ENCODE assay signal across 8 mouse cellular contexts in genomic region chr10:127661915-127662663, GRCm38 (mm10). TPM values are rescaled to one million over a fixed set of nuclear protein-coding genes. Genes with fewer than 3 reads are reported as not detected.
A peak's percentile ranks its signal among the peaks of the same experiment; 100 is the strongest.
DNase-seq lines count a peak whose midpoint lies in the region; ATAC-seq and TF ChIP-seq lines count a peak whose summit lies in the region.

No protein-coding gene starts in this region.

- no peak for TF ChIP-seq CTCF in left cerebral cortex, adult 2 months (IDR thresholded peaks at IDR 0.05)
- no peak for TF ChIP-seq CTCF in forebrain, postnatal 0 days (IDR thresholded peaks at IDR 0.05; ENCODE audit: low read depth)

- peak; percentile 54 to 62 for DNase-seq in left cerebral cortex, adult 2 months (ENCODE audit: extremely low spot score in 1 of 2, low spot score in 2 of 2)
- no peak for DNase-seq in left cerebral cortex, adult 11 months (ENCODE audit: low spot score)
- peak; percentile 48 for DNase-seq in c-Kit-positive CD71-positive TER-119-positive erythroid progenitor cells, embryonic 14.5 days (ENCODE audit: low spot score)
- DNase-seq in forebrain, postnatal 0 days, result peak; percentile 53

- H3K4me2 ChIP-seq in forebrain, postnatal 0 days (ENCODE audit: low read depth), result peak overlapping the region; percentile 41
- peak overlapping the region; percentile 41 for H3K4me2 ChIP-seq in hindbrain, embryonic 15.5 days
- peak overlapping the region; percentile 72 for H3K4me2 ChIP-seq in limb, embryonic 15.5 days
- H3K4me2 ChIP-seq in midbrain, embryonic 15.5 days, result peak overlapping the region; percentile 24
- H3K4me2 ChIP-seq in stomach, embryonic 15.5 days, result peak overlapping the region; percentile 49

- 16% methylated on average over 16 of the region's 16 CpGs for WGBS in forebrain, postnatal 0 days
- WGBS in hindbrain, embryonic 15.5 days, result 3% methylated on average over 16 of the region's 16 CpGs
- WGBS in limb, embryonic 15.5 days, result 9% methylated on average over 16 of the region's 16 CpGs
- WGBS in midbrain, embryonic 15.5 days, result 9% methylated on average over 16 of the region's 16 CpGs
- WGBS in stomach, embryonic 15.5 days, result 3% methylated on average over 16 of the region's 16 CpGs

- H3K36me3 ChIP-seq in forebrain, postnatal 0 days (ENCODE audit: insufficient read depth), result 0 out of 2 replicates have a peak, but pooled peaks cover 4% of the 10 kb centered on the region
- no peaks in the 10 kb centered on the region for H3K36me3 ChIP-seq in hindbrain, embryonic 15.5 days
- H3K36me3 ChIP-seq in limb, embryonic 15.5 days, result peaks cover 45% of the 10 kb centered on the region
- H3K36me3 ChIP-seq in midbrain, embryonic 15.5 days (replicated peaks), result no peaks in the 10 kb centered on the region
- peaks cover 14% of the 10 kb centered on the region; the same call in 1 of the 2 replicates for H3K36me3 ChIP-seq in stomach, embryonic 15.5 days

- peak; percentile 45; the same call in 1 of the 2 replicates for ATAC-seq in forebrain, postnatal 0 days
- 0 out of 2 replicates have a peak, but pooled peaks have one; percentile 14 for ATAC-seq in hindbrain, embryonic 15.5 days (ENCODE audit: low FRiP score, low read depth)
- peak; percentile 20 for ATAC-seq in limb, embryonic 15.5 days (ENCODE audit: insufficient number of reproducible peaks, low FRiP score, low TSS enrichment, low read depth)
- ATAC-seq in midbrain, embryonic 15.5 days (replicated peaks), result no peak
- peak; percentile 33 for ATAC-seq in stomach, embryonic 15.5 days (ENCODE audit: insufficient read depth, low FRiP score, low read depth)

- peak overlapping the region; percentile 35; the same call in 1 of the 2 replicates for H3K9ac ChIP-seq in forebrain, postnatal 0 days
- H3K9ac ChIP-seq in hindbrain, embryonic 15.5 days, result no peak overlapping the region
- H3K9ac ChIP-seq in limb, embryonic 15.5 days, result 0 out of 2 replicates have a peak overlapping the region, but pooled peaks have one; percentile 5
- H3K9ac ChIP-seq in midbrain, embryonic 15.5 days, result 0 out of 2 replicates have a peak overlapping the region, but pooled peaks have one; percentile 14
- H3K9ac ChIP-seq in stomach, embryonic 15.5 days, result no peak overlapping the region

- H3K4me1 ChIP-seq in forebrain, postnatal 0 days (ENCODE audit: insufficient read depth), result peaks cover 3% of the 10 kb centered on the region; the same call in 1 of the 2 replicates
- H3K4me1 ChIP-seq in hindbrain, embryonic 15.5 days (replicated peaks), result peaks cover 37% of the 10 kb centered on the region
- peaks cover 60% of the 10 kb centered on the region for H3K4me1 ChIP-seq in limb, embryonic 15.5 days
- peaks cover 30% of the 10 kb centered on the region for H3K4me1 ChIP-seq in midbrain, embryonic 15.5 days
- H3K4me1 ChIP-seq in stomach, embryonic 15.5 days, result peaks cover 49% of the 10 kb centered on the region

- intact Hi-C loops in left cerebral cortex, adult 2 months (cut with DNase I), result no loop called here

- H3K4me3 ChIP-seq in left cerebral cortex, adult 2 months, result peak overlapping the region; percentile 30
- H3K4me3 ChIP-seq in forebrain, postnatal 0 days (ENCODE audit: low read depth, low read length), result no peak overlapping the region
- H3K4me3 ChIP-seq in hindbrain, embryonic 15.5 days, result peak overlapping the region; percentile 14; the same call in 1 of the 2 replicates
- H3K4me3 ChIP-seq in limb, embryonic 15.5 days, result peak overlapping the region; percentile 74
- H3K4me3 ChIP-seq in midbrain, embryonic 15.5 days, result peak overlapping the region; percentile 0; the same call in 1 of the 2 replicates
- H3K4me3 ChIP-seq in stomach, embryonic 15.5 days (replicated peaks), result peak overlapping the region; percentile 23

- no peaks in the 10 kb centered on the region for H3K9me3 ChIP-seq in forebrain, postnatal 0 days (ENCODE audit: low read length)
- H3K9me3 ChIP-seq in hindbrain, embryonic 15.5 days, result no peaks in the 10 kb centered on the region
- no peaks in the 10 kb centered on the region for H3K9me3 ChIP-seq in limb, embryonic 15.5 days
- no peaks in the 10 kb centered on the region for H3K9me3 ChIP-seq in midbrain, embryonic 15.5 days
- no peaks in the 10 kb centered on the region for H3K9me3 ChIP-seq in stomach, embryonic 15.5 days

- H3K27me3 ChIP-seq in forebrain, postnatal 0 days (ENCODE audit: insufficient read depth, low read length), result peaks cover 25% of the 10 kb centered on the region
- peaks cover 61% of the 10 kb centered on the region for H3K27me3 ChIP-seq in hindbrain, embryonic 15.5 days
- H3K27me3 ChIP-seq in limb, embryonic 15.5 days, result no peaks in the 10 kb centered on the region
- H3K27me3 ChIP-seq in midbrain, embryonic 15.5 days (replicated peaks), result peaks cover 64% of the 10 kb centered on the region
- no peaks in the 10 kb centered on the region for H3K27me3 ChIP-seq in stomach, embryonic 15.5 days (replicated peaks)

- H3K27ac ChIP-seq in left cerebral cortex, adult 2 months, result peak overlapping the region; percentile 85
- no peak overlapping the region for H3K27ac ChIP-seq in forebrain, postnatal 0 days (ENCODE audit: low read depth, low read length)
- H3K27ac ChIP-seq in hindbrain, embryonic 15.5 days (replicated peaks), result 0 out of 2 replicates have a peak overlapping the region, but pooled peaks have one; percentile 46
- peak overlapping the region; percentile 99 for H3K27ac ChIP-seq in limb, embryonic 15.5 days
- H3K27ac ChIP-seq in midbrain, embryonic 15.5 days, result no peak overlapping the region
- peak overlapping the region; percentile 82 for H3K27ac ChIP-seq in stomach, embryonic 15.5 days

RNA-seq across cellular contexts. Expression of gene Nemp1, which starts 4.6 kb away (rescaled TPM):
- total RNA-seq in left cerebral cortex, adult 2 months (2021), result 1 to 10 TPM; 4.1 to 4.7 TPM
- total RNA-seq in forebrain, postnatal 0 days (2014; rRNA removed), result 3.4 and 6.1 TPM in 2 replicates
- 2.8 and 3.2 TPM in 2 replicates for polyA plus RNA-seq in forebrain, postnatal 0 days (2015; fragmentation: Nextera tagmentation; extraction: Ambion mirVana)
- polyA plus RNA-seq in hindbrain, embryonic 15.5 days (2015; fragmentation: Nextera tagmentation; extraction: Ambion mirVana), result 3.1 and 3.4 TPM in 2 replicates
- 8.3 and 8.5 TPM in 2 replicates for polyA plus RNA-seq in limb, embryonic 15.5 days (2015; fragmentation: Nextera tagmentation; extraction: Ambion mirVana)
- polyA plus RNA-seq in midbrain, embryonic 15.5 days (2015; fragmentation: Nextera tagmentation; extraction: Ambion mirVana), result 3.3 and 3.7 TPM in 2 replicates
- 7.8 and 8.6 TPM in 2 replicates for polyA plus RNA-seq in stomach, embryonic 15.5 days (2015; fragmentation: Nextera tagmentation; extraction: Ambion mirVana)

RNA-seq across cellular contexts. Expression of gene Nab2, which starts 6.3 kb away (rescaled TPM):
- 10 to 100 TPM; 44.9 to 67.4 TPM for total RNA-seq in left cerebral cortex, adult 2 months (2021)
- 12.9 and 14.4 TPM in 2 replicates for total RNA-seq in forebrain, postnatal 0 days (2014; rRNA removed)
- 4.5 and 4.8 TPM in 2 replicates for polyA plus RNA-seq in forebrain, postnatal 0 days (2015; fragmentation: Nextera tagmentation; extraction: Ambion mirVana)
- polyA plus RNA-seq in hindbrain, embryonic 15.5 days (2015; fragmentation: Nextera tagmentation; extraction: Ambion mirVana), result 2.5 and 2.7 TPM in 2 replicates
- 23.7 and 24.4 TPM in 2 replicates for polyA plus RNA-seq in limb, embryonic 15.5 days (2015; fragmentation: Nextera tagmentation; extraction: Ambion mirVana)
- 1.9 and 2.6 TPM in 2 replicates for polyA plus RNA-seq in midbrain, embryonic 15.5 days (2015; fragmentation: Nextera tagmentation; extraction: Ambion mirVana)
- polyA plus RNA-seq in stomach, embryonic 15.5 days (2015; fragmentation: Nextera tagmentation; extraction: Ambion mirVana), result 10.8 and 13.3 TPM in 2 replicates

RNA-seq across cellular contexts. Expression of gene Stat6, which starts 19.3 kb away (rescaled TPM):
- total RNA-seq in left cerebral cortex, adult 2 months (2021), result 10 to 100 TPM; 11.4 to 12.9 TPM
- total RNA-seq in forebrain, postnatal 0 days (2014; rRNA removed), result 4.6 and 5.4 TPM in 2 replicates
- 4.3 and 4.4 TPM in 2 replicates for polyA plus RNA-seq in forebrain, postnatal 0 days (2015; fragmentation: Nextera tagmentation; extraction: Ambion mirVana)
- polyA plus RNA-seq in hindbrain, embryonic 15.5 days (2015; fragmentation: Nextera tagmentation; extraction: Ambion mirVana), result 6.2 and 6.3 TPM in 2 replicates
- polyA plus RNA-seq in limb, embryonic 15.5 days (2015; fragmentation: Nextera tagmentation; extraction: Ambion mirVana), result 36.7 and 38.9 TPM in 2 replicates
- 5.8 and 5.9 TPM in 2 replicates for polyA plus RNA-seq in midbrain, embryonic 15.5 days (2015; fragmentation: Nextera tagmentation; extraction: Ambion mirVana)
- 35.0 and 37.1 TPM in 2 replicates for polyA plus RNA-seq in stomach, embryonic 15.5 days (2015; fragmentation: Nextera tagmentation; extraction: Ambion mirVana)

RNA-seq across cellular contexts. Expression of gene Lrp1, which starts 41.1 kb away (rescaled TPM):
- 100 to 1,000 TPM; 341 to 357 TPM for total RNA-seq in left cerebral cortex, adult 2 months (2021)
- total RNA-seq in forebrain, postnatal 0 days (2014; rRNA removed), result 183 and 228 TPM in 2 replicates
- 42.2 and 70.4 TPM in 2 replicates for polyA plus RNA-seq in forebrain, postnatal 0 days (2015; fragmentation: Nextera tagmentation; extraction: Ambion mirVana)
- 102 and 114 TPM in 2 replicates for polyA plus RNA-seq in hindbrain, embryonic 15.5 days (2015; fragmentation: Nextera tagmentation; extraction: Ambion mirVana)
- polyA plus RNA-seq in limb, embryonic 15.5 days (2015; fragmentation: Nextera tagmentation; extraction: Ambion mirVana), result 146 and 148 TPM in 2 replicates
- 117 and 119 TPM in 2 replicates for polyA plus RNA-seq in midbrain, embryonic 15.5 days (2015; fragmentation: Nextera tagmentation; extraction: Ambion mirVana)
- polyA plus RNA-seq in stomach, embryonic 15.5 days (2015; fragmentation: Nextera tagmentation; extraction: Ambion mirVana), result 77.0 and 87.0 TPM in 2 replicates

RNA-seq across cellular contexts. Expression of gene Myo1a, which starts 42.9 kb away (rescaled TPM):
- total RNA-seq in left cerebral cortex, adult 2 months (2021), result 1 to 10 TPM; 1.2 to 1.4 TPM
- 0.15 and 0.29 TPM in 2 replicates for total RNA-seq in forebrain, postnatal 0 days (2014; rRNA removed)
- polyA plus RNA-seq in forebrain, postnatal 0 days (2015; fragmentation: Nextera tagmentation; extraction: Ambion mirVana), result 0.28 and 0.35 TPM in 2 replicates
- polyA plus RNA-seq in hindbrain, embryonic 15.5 days (2015; fragmentation: Nextera tagmentation; extraction: Ambion mirVana), result 0.72 and 0.77 TPM in 2 replicates
- polyA plus RNA-seq in limb, embryonic 15.5 days (2015; fragmentation: Nextera tagmentation; extraction: Ambion mirVana), result 0.24 and 0.37 TPM in 2 replicates
- polyA plus RNA-seq in midbrain, embryonic 15.5 days (2015; fragmentation: Nextera tagmentation; extraction: Ambion mirVana), result 0.25 and 0.46 TPM in 2 replicates
- polyA plus RNA-seq in stomach, embryonic 15.5 days (2015; fragmentation: Nextera tagmentation; extraction: Ambion mirVana), result 15.3 and 17.1 TPM in 2 replicates

Comparison
In these comparisons a context has a peak if more than half of its experiments do, and no peak if none do; other contexts are left out.
1. H3K27ac ChIP-seq: peak in left cerebral cortex, adult 2 months (single experiment), hindbrain, embryonic 15.5 days (single experiment), limb, embryonic 15.5 days (single experiment) and stomach, embryonic 15.5 days (single experiment); none in forebrain, postnatal 0 days (single experiment) and midbrain, embryonic 15.5 days (single experiment).
2. H3K9ac ChIP-seq: peak in forebrain, postnatal 0 days (single experiment), limb, embryonic 15.5 days (single experiment) and midbrain, embryonic 15.5 days (single experiment); none in hindbrain, embryonic 15.5 days (single experiment) and stomach, embryonic 15.5 days (single experiment).
3. Peak in every context shown above with its lines, with median percentiles within 50 percentile points of each other: H3K4me2 ChIP-seq.